Mouse (Mus musculus): Measurements from ENCODE around the gene Emid1.

DNA sequence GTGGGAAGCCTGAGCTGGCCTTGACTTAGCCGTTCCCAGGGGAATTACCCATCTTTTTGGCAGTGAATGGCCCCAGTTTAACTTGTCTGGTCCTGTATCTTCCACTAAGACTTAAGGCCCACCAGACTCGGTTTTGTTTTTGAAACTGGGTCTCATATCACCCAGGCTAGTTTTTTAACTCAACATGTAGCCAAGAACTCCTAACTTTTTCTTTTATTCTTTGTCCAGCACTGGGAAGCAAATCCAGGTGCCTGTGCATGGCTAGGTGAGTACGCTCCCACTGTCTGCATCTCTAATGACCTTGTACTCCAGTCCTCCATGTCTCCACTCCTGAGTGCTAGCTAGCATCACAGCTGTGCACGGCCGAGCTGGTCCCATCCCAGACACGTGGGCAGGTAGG is 50.4 kb downstream of the Emid1 start:
- TF ChIP-seq HCFC1 (IDR thresholded peaks at IDR 0.05; ENCODE audit: low read depth, low read length) (no peak), POLR2AphosphoS2 (IDR thresholded peaks at IDR 0.05; ENCODE audit: low read length) (no peak), EP300 (IDR thresholded peaks at IDR 0.05; ENCODE audit: low read depth in 1 of 2, low read length in 2 of 2) (no peak), NRF1 (IDR thresholded peaks at IDR 0.05; ENCODE audit: insufficient read depth, low read depth, low read length, poor library complexity, severe bottlenecking) (no peak), MYB (IDR thresholded peaks at IDR 0.05; ENCODE audit: low read depth, low read length) (no peak), GATA1 (IDR thresholded peaks at IDR 0.05; ENCODE audit: low read depth, low read length) (no peak), SMC3 (IDR thresholded peaks at IDR 0.05; ENCODE audit: low read depth, low read length) (no peak), ZC3H11A (IDR thresholded peaks at IDR 0.05; ENCODE audit: low read depth, low read length) (no peak), POLR2AphosphoS5 (IDR thresholded peaks at IDR 0.05; ENCODE audit: borderline replicate concordance, low read depth, low read length) (no peak), TBP (IDR thresholded peaks at IDR 0.05; ENCODE audit: low read depth, low read length) (no peak)
